Mouse (Mus musculus) C2C12 (cell line): ENCODE results near the gene Amot. TPM values are rescaled to one million over a fixed set of nuclear protein-coding genes. Genes with fewer than 3 reads are reported as not detected.
A peak's percentile ranks its signal among the peaks of the same experiment; 100 is the strongest.

Source experiments
- H3K27me3 ChIP-seq: one replicate; pipeline ENCODE4 v1.6.1; 2011; ENCODE audit not compliant: control insufficient read depth, insufficient read depth, insufficient read length
- H3K36me3 ChIP-seq: one replicate; pipeline ENCODE4 v1.6.1; 2011; ENCODE audit not compliant: control insufficient read depth, insufficient read depth
- H3K4me3 ChIP-seq: one replicate; pipeline ENCODE4 v1.5.1; 2011; ENCODE audit warnings: mild to moderate bottlenecking, control low read depth; ENCODE audit not compliant: poor library complexity, insufficient read depth, severe bottlenecking
- H3K79me2 ChIP-seq: one replicate; pipeline ENCODE4 v1.6.1; 2011; ENCODE audit not compliant: control insufficient read depth, insufficient read depth
- H3K79me3 ChIP-seq: one replicate; pipeline ENCODE4 v1.6.1; 2011; ENCODE audit warnings: low read depth, control low read depth
- H3ac ChIP-seq: one replicate; pipeline ENCODE3; 2011; ENCODE audit warnings: low read depth; ENCODE audit not compliant: control insufficient read depth, insufficient read length
- CEBPB ChIP-seq: IDR thresholded peaks from one replicate; pipeline ENCODE4 v1.6.1; 2011; ENCODE audit warnings: low read depth, mild to moderate bottlenecking, control low read depth, moderate library complexity
- CTCF ChIP-seq: IDR thresholded peaks from one replicate; pipeline ENCODE4 v1.5.1; 2011; ENCODE audit not compliant: control insufficient read depth, insufficient read depth, insufficient read length
- FOSL1 ChIP-seq: IDR thresholded peaks from one replicate; pipeline ENCODE4 v1.8.0; 2011; ENCODE audit warnings: mild to moderate bottlenecking, low read length; ENCODE audit not compliant: poor library complexity, insufficient read depth, severe bottlenecking
- MAX ChIP-seq: IDR thresholded peaks from one replicate; pipeline ENCODE4 v1.6.1; 2011; ENCODE audit warnings: mild to moderate bottlenecking, control low read depth
- MYOD1 ChIP-seq: IDR thresholded peaks from one replicate; pipeline ENCODE4 v1.6.1; 2011; ENCODE audit warnings: low read depth; ENCODE audit not compliant: control insufficient read depth, insufficient read length
- MYOG ChIP-seq: IDR thresholded peaks from one replicate; pipeline ENCODE4 v1.6.1; 2011; ENCODE audit not compliant: control insufficient read depth, insufficient read length; ENCODE audit errors: extremely low read depth
- USF1 ChIP-seq: IDR thresholded peaks from one replicate; pipeline ENCODE4 v1.6.1; 2011; ENCODE audit warnings: low read depth, mild to moderate bottlenecking, control low read depth, moderate library complexity
- polyA plus RNA-seq: library from polyadenylated mRNA; unstranded; fragments of >200 nt; fragmentation: generic; extraction: Trizol; gene quantifications from one replicate; pipeline ENCODE4 v1.2.1, GENCODE M21; 2012; ENCODE audit warnings: missing spikeins

Amot gene
- polyA plus RNA-seq, 1 experiment: 7.0 TPM

GRCm38 (mm10) chrX:145499101-145499500 is 5.9 kb downstream of the Amot start:
- Histone ChIP-seq H3K79me2 (peaks cover 37% of the 10 kb centered on the region), H3K36me3 (peaks cover 6% of the 10 kb centered on the region), H3K27me3 (no peaks in the 10 kb centered on the region), H3K79me3 (peaks cover 21% of the 10 kb centered on the region), H3K4me3 (no peak overlapping the region), H3ac (no peak overlapping the region)
- TF ChIP-seq CEBPB: no peak
- no peak for TF ChIP-seq USF1
- TF ChIP-seq MAX: no peak
- no peak for TF ChIP-seq FOSL1
- TF ChIP-seq MYOG: no peak
- TF ChIP-seq CTCF: no peak
- TF ChIP-seq MYOD1: no peak

GRCm38 (mm10) chrX:145498691-145499090 is 6.3 kb downstream of the Amot start:
- no peaks in the 10 kb centered on the region for H3K27me3 ChIP-seq
- TF ChIP-seq MYOG: no peak
- no peak for TF ChIP-seq CTCF
- H3K79me2 ChIP-seq: peaks cover 33% of the 10 kb centered on the region
- H3K36me3 ChIP-seq: peaks cover 6% of the 10 kb centered on the region
- H3K79me3 ChIP-seq: peaks cover 21% of the 10 kb centered on the region
- H3ac ChIP-seq: no peak overlapping the region
- H3K4me3 ChIP-seq: no peak overlapping the region

- Histone ChIP-seq H3K79me3 (peaks cover 14% of the 10 kb centered on the region), H3K4me3 (no peak overlapping the region), H3K27me3 (no peaks in the 10 kb centered on the region), H3K79me2 (peaks cover 21% of the 10 kb centered on the region), H3ac (no peak overlapping the region), H3K36me3 (peaks cover 6% of the 10 kb centered on the region)
- no peak for TF ChIP-seq MAX
- TF ChIP-seq CTCF: no peak
- peak; percentile 31 for TF ChIP-seq MYOD1
- TF ChIP-seq MYOG: no peak
- no peak for TF ChIP-seq USF1
These were observed 7.5 kb downstream of the Amot start for GRCm38 (mm10) chrX:145497486-145497885.

DNA sequence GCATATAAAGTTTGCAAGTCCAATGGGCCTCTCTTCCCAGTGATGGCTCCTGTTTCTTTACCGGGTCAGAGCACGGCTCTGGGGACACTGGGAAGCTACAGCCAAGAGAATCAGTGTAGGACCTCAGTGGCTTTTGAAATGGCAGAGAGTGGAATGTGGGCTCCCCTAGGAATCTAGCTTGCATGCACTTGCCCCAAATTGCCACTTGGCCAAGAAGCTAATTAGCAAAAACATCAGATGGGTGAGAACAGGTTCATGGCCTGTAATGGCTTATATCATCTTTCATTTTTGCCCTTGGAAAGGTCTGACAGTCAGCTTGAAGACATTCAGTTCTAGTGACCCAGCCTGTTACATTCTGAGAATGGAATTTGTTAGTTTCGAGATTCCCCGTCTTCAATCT is 9.6 kb downstream of the Amot start:
- Histone ChIP-seq H3K36me3 (peaks cover 6% of the 10 kb centered on the region), H3ac (no peak overlapping the region), H3K27me3 (no peaks in the 10 kb centered on the region), H3K79me2 (peaks cover 9% of the 10 kb centered on the region), H3K79me3 (peaks cover 6% of the 10 kb centered on the region), H3K4me3 (no peak overlapping the region)
- TF ChIP-seq CEBPB: no peak
- no peak for TF ChIP-seq MAX
- no peak for TF ChIP-seq FOSL1
- TF ChIP-seq USF1: no peak
- no peak for TF ChIP-seq CTCF
- TF ChIP-seq MYOG: no peak
- TF ChIP-seq MYOD1: no peak

DNA sequence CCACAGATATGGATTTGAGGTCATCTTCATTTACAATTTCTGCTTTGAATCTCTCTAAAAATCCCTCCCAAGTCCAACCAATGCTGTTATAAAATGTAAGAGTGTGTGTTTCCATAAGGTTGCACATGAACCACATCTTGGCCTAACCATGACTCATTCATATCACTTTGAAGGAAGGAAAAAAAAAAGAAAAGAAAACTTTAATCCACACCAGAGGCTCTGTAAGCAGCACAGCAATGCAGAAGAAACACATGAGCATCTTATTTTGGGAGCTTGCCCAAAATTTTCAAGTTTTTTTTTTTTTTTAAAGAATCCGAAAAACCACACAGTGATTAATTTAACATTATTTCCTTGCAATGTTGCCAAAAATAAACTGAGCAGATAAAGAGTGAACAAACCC is 14.2 kb downstream of the Amot start:
- no peaks in the 10 kb centered on the region for H3K27me3 ChIP-seq
- H3K36me3 ChIP-seq: peaks cover 8% of the 10 kb centered on the region
- H3K4me3 ChIP-seq: no peak overlapping the region
- no peaks in the 10 kb centered on the region for H3K79me3 ChIP-seq
- no peaks in the 10 kb centered on the region for H3K79me2 ChIP-seq
- H3ac ChIP-seq: no peak overlapping the region
- TF ChIP-seq MYOD1: no peak
- TF ChIP-seq CTCF: no peak
- TF ChIP-seq MYOG: no peak
- TF ChIP-seq USF1: no peak
- TF ChIP-seq FOSL1: no peak
- TF ChIP-seq MAX: no peak
- TF ChIP-seq CEBPB: no peak

DNA sequence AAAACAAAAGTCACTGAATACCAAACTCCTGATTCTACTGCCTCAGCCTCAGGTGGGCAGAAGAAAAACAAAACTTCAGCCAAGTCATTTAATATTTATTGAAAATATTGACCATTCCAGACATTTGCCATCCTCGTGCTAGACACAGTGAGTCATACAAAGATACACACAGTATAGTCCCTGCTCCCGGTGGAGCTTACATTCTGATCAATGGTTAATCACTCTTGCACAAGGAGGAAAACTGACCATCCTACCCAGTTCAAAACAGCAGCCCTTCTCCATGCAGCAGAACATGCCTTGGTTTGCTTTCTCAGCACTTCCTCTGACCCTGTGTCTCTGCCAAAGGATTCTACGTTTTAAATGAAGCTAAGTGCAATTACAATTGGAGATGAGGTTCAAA is 14.6 kb downstream of the Amot start:
- Histone ChIP-seq H3K27me3 (no peaks in the 10 kb centered on the region), H3K4me3 (no peak overlapping the region), H3K79me3 (no peaks in the 10 kb centered on the region), H3K36me3 (peaks cover 8% of the 10 kb centered on the region), H3ac (no peak overlapping the region), H3K79me2 (no peaks in the 10 kb centered on the region)
- TF ChIP-seq MYOD1: no peak

DNA sequence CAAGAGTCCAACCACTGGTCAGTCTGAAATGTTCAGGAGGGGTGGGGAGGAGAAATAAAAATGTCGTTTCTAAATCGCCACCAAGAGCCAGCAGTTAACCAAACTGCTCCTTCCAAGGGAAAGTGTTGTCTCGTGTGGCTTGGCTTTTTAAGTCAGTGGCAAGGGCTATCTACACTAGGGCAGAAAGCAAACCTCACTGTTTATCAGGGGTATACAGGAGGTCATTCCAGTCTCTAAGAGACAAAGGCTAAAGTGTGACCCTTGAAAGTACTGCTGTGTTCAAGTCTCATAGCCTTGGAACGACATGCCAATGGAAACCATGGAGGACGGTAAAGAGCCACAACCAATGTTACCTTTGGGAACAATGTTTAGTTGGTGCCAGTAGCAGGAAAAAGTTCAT is 15.0 kb downstream of the Amot start:
- Histone ChIP-seq H3ac (no peak overlapping the region), H3K79me2 (no peaks in the 10 kb centered on the region), H3K36me3 (peaks cover 9% of the 10 kb centered on the region), H3K4me3 (no peak overlapping the region), H3K79me3 (no peaks in the 10 kb centered on the region), H3K27me3 (no peaks in the 10 kb centered on the region)
- TF ChIP-seq CTCF (no peak), USF1 (no peak), MAX (no peak), MYOG (no peak), FOSL1 (no peak), CEBPB (no peak), MYOD1 (no peak)
